Mouse (Mus musculus): ENCODE results near the gene Lmx1b. TPM values are rescaled to one million over a fixed set of nuclear protein-coding genes. Genes with fewer than 3 reads are reported as not detected.
A peak's percentile ranks its signal among the peaks of the same experiment; 100 is the strongest.

Lmx1b gene
- polyA plus RNA-seq, 1 experiment from 2014 or later = 11.0 TPM

- Histone ChIP-seq H3K4me3 (no peak overlapping the region), H3K27me3 (ENCODE audit: low read depth, poor library complexity, severe bottlenecking) (peaks cover 5% of the 10 kb centered on the region; the same call in 1 of the 2 replicates), H3K4me1 (peaks cover 31% of the 10 kb centered on the region), H3K36me3 (no peaks in the 10 kb centered on the region), H3K27ac (peak overlapping the region; percentile 4; the same call in 1 of the 2 replicates), H3K9me3 (replicated peaks) (no peaks in the 10 kb centered on the region)
- DNase-seq (ENCODE audit: low spot score) = no peak
- 77% methylated on average over 4 of the region's 4 CpGs for WGBS
Measured at GRCm38 (mm10) chr2:33664661-33665060, 24.4 kb upstream of the Lmx1b start.

GRCm38 (mm10) chr2:33659288-33659629 is 18.9 kb upstream of the Lmx1b start:
- WGBS = 7% methylated on average over 7 of the region's 7 CpGs
- no peaks in the 10 kb centered on the region for H3K36me3 ChIP-seq
- peak overlapping the region; percentile 73 for H3K27ac ChIP-seq
- H3K27me3 ChIP-seq (ENCODE audit: low read depth, poor library complexity, severe bottlenecking) = no peaks in the 10 kb centered on the region
- H3K4me3 ChIP-seq = peak overlapping the region; percentile 39
- no peak for DNase-seq (ENCODE audit: low spot score)
- H3K9me3 ChIP-seq (replicated peaks) = no peaks in the 10 kb centered on the region
- peaks cover 18% of the 10 kb centered on the region for H3K4me1 ChIP-seq

DNA sequence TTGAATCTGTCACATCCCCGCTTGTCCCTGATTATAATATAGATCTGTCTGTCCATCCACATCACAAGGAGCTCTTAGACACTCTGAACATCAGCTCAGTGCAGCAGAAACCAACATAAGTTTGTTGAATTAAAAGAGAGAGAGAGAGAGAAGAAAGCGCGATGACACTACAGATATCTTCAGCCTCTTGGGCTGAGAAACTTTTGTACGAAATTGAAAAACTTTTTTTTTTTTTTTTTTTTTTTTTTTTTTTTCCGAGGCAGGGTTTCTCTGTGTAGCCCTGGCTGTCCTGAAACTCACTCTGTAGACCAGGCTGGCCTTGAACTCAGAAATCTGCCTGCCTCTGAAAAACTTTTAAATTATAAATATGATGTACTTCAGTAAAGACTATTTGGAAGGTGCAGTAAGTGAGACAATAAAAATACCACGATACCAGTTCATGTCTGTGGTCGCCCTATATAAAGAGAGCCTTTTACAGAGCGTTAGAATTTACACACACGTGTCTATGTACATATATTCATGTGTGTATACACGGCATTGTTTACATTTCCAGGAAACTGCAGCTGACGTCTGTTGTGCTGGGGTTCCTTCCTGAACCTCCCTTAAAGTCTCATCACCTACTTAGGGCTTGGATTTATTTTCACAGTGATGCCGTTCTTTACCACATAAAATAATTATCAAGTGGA is 18.4 kb upstream of the Lmx1b start:
- Histone ChIP-seq H3K9me3 (replicated peaks) (no peaks in the 10 kb centered on the region), H3K27ac (peak overlapping the region; percentile 73), H3K36me3 (no peaks in the 10 kb centered on the region), H3K4me3 (peak overlapping the region; percentile 39), H3K4me1 (peaks cover 18% of the 10 kb centered on the region), H3K27me3 (ENCODE audit: low read depth, poor library complexity, severe bottlenecking) (no peaks in the 10 kb centered on the region)
- no peak for DNase-seq (ENCODE audit: low spot score)
- WGBS = 53% methylated on average over 12 of the region's 12 CpGs

GRCm38 (mm10) chr2:33652517-33653198 is 12.3 kb upstream of the Lmx1b start:
- Histone ChIP-seq H3K27ac (no peak overlapping the region), H3K27me3 (ENCODE audit: low read depth, poor library complexity, severe bottlenecking) (peaks cover 4% of the 10 kb centered on the region), H3K9me3 (replicated peaks) (no peaks in the 10 kb centered on the region), H3K4me3 (no peak overlapping the region), H3K36me3 (peaks cover 7% of the 10 kb centered on the region), H3K4me1 (peaks cover 36% of the 10 kb centered on the region)
- DNase-seq (ENCODE audit: low spot score) = no peak
- 77% methylated on average over 22 of the region's 22 CpGs for WGBS

GRCm38 (mm10) chr2:33649371-33649770 is 9.1 kb upstream of the Lmx1b start:
- peaks cover 60% of the 10 kb centered on the region for H3K4me1 ChIP-seq

DNA sequence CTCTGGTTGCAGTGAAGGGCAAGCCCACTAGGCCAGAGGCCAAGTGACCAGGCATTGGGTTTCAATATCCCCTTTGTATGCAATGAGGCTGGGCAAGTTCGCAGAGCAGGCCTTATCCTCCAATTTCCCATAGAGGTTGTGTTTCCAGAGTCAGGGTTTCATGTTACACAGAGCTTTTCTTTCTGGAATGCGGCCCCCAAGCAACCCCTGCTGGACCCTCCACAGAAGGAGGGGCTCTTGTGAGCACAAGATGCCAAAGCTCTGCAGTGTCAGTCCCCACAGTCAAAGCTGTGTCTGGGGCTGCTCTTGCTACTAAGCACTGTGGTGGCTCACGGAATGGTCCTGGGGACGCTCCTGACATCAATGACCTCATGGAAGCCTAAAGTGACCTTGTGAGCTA is 8.6 kb upstream of the Lmx1b start:
- Histone ChIP-seq H3K27ac (peak overlapping the region; percentile 93), H3K4me3 (peak overlapping the region; percentile 23), H3K36me3 (peaks cover 27% of the 10 kb centered on the region), H3K9me3 (replicated peaks) (no peaks in the 10 kb centered on the region), H3K27me3 (ENCODE audit: low read depth, poor library complexity, severe bottlenecking) (peaks cover 42% of the 10 kb centered on the region), H3K4me1 (peaks cover 65% of the 10 kb centered on the region)
- peak; percentile 67 for DNase-seq (ENCODE audit: low spot score)
- 14% methylated on average over 4 of the region's 4 CpGs for WGBS

More at GRCm38 (mm10) chr2:33649371-33649770, 9.1 kb upstream of the Lmx1b start:
- Histone ChIP-seq H3K4me3 (peak overlapping the region; percentile 23), H3K27me3 (ENCODE audit: low read depth, poor library complexity, severe bottlenecking) (peaks cover 37% of the 10 kb centered on the region), H3K36me3 (peaks cover 22% of the 10 kb centered on the region), H3K27ac (peak overlapping the region; percentile 93), H3K9me3 (replicated peaks) (no peaks in the 10 kb centered on the region)
- DNase-seq (ENCODE audit: low spot score) = no peak
- 41% methylated on average over 3 of the region's 3 CpGs for WGBS

GRCm38 (mm10) chr2:33646283-33646550 is 5.9 kb upstream of the Lmx1b start:
- peaks cover 35% of the 10 kb centered on the region for H3K36me3 ChIP-seq
- 1% methylated on average over 3 of the region's 3 CpGs for WGBS
- H3K4me1 ChIP-seq = peaks cover 89% of the 10 kb centered on the region
- H3K4me3 ChIP-seq = peak overlapping the region; percentile 79
- DNase-seq (ENCODE audit: low spot score) = peak; percentile 51
- no peaks in the 10 kb centered on the region for H3K9me3 ChIP-seq (replicated peaks)
- H3K27me3 ChIP-seq (ENCODE audit: low read depth, poor library complexity, severe bottlenecking) = peaks cover 67% of the 10 kb centered on the region
- peak overlapping the region; percentile 93 for H3K27ac ChIP-seq

DNA sequence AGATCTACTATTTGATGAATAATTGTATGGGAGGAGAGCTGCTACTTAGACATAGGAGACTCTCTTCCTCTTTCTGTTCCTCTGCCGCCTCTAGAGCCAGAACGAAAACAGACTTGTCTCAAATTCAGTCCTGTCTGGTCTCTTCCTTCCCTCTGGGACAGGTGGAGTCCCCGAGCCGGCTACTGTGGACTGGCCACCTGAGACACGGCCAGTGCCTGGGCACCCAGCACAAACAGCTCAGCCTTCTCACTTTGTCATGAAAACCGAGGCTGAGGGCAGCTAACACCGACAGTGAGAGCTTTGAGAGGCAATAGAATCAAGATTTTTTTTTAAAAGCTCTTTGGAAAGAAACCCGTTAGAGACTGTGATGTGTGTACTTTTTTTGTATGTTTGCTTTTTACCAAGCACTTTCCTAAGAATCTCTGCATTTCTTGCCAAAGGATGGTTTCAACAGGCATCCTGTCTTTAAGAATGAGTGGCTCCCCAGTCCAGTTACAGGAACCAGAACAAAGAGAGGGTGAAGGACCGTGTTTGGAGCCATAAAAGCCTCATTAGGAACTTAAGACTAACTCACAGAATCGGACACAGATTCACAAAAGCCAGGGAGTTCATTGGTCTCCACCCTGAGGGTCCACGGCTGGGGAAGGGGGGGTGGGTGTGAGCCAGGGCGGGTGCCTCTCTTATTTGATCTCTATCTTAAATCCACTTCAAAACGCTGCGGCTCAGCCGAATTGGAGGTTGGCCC is 5.4 kb upstream of the Lmx1b start:
- no peaks in the 10 kb centered on the region for H3K9me3 ChIP-seq (replicated peaks)
- peak overlapping the region; percentile 79 for H3K4me3 ChIP-seq
- H3K36me3 ChIP-seq = peaks cover 35% of the 10 kb centered on the region
- WGBS = 1% methylated on average over 15 of the region's 15 CpGs
- peak overlapping the region; percentile 93 for H3K27ac ChIP-seq
- peak; percentile 58 for DNase-seq (ENCODE audit: low spot score)
- H3K27me3 ChIP-seq (ENCODE audit: low read depth, poor library complexity, severe bottlenecking) = peaks cover 72% of the 10 kb centered on the region
- H3K4me1 ChIP-seq = peaks cover 93% of the 10 kb centered on the region

DNA sequence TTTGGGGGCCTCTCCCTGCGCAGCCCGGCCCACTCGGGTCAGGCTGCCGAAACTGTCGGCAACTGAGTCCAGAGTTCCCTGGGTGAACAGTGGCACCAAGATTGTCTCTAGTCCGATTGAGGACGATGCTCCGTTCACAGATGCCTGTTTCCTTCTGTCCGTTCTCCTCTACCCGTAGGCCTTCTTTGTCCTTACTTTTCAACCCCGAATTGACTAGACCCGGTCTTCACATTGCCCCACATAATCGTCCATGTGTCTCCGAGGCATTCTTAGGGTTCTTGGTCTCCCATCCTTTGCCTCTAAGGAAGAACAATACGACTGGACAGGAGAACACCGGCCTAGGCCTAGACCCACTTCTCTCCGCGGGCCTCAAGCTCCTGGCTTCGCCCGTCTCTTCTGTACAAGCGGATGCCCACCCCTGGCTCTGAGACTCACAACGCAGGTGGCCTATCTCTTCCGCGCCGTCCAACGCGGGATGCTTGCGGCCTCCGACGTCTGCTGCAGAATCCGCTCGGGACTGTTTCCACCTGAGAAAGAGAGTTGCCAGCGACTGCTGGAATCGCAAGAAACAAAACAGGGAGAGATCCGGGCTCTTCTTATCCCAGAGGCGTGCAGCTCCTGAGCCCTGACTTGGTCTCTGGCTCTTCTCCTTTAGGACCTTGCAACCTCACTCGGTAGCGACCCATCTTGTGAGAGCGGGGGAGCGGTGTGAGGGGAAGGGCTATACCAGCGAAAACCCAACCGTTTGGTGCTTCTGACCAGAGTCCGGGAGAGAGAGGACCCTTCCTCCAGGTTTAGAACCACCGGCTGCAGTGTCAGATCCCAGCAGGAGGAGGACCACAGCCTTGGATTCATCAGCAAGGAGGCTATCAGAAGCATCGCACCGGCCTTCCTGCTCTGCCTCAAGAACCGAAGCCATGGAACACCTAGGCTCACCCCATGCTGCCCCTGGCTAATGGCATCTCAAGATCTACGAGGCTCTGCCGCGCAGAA is 3.7 kb upstream of the Lmx1b start:
- 5% methylated on average over 50 of the region's 50 CpGs for WGBS
- H3K27ac ChIP-seq = peak overlapping the region; percentile 93
- peaks cover 94% of the 10 kb centered on the region for H3K4me1 ChIP-seq
- DNase-seq (ENCODE audit: low spot score) = peak; percentile 71
- H3K4me3 ChIP-seq = peak overlapping the region; percentile 79
- H3K9me3 ChIP-seq (replicated peaks) = no peaks in the 10 kb centered on the region
- H3K36me3 ChIP-seq = peaks cover 37% of the 10 kb centered on the region
- peaks cover 88% of the 10 kb centered on the region for H3K27me3 ChIP-seq (ENCODE audit: low read depth, poor library complexity, severe bottlenecking)

- Histone ChIP-seq H3K4me1 (peaks cover 90% of the 10 kb centered on the region), H3K4me3 (peak overlapping the region; percentile 79), H3K27ac (peak overlapping the region; percentile 93), H3K27me3 (ENCODE audit: low read depth, poor library complexity, severe bottlenecking) (peaks cover 98% of the 10 kb centered on the region), H3K36me3 (peaks cover 45% of the 10 kb centered on the region), H3K9me3 (replicated peaks) (no peaks in the 10 kb centered on the region)
- 1% methylated on average over 42 of the region's 42 CpGs for WGBS
- peak; percentile 95 for DNase-seq (ENCODE audit: low spot score)
Measured at GRCm38 (mm10) chr2:33642650-33643458, 2.5 kb upstream of the Lmx1b start.

DNA sequence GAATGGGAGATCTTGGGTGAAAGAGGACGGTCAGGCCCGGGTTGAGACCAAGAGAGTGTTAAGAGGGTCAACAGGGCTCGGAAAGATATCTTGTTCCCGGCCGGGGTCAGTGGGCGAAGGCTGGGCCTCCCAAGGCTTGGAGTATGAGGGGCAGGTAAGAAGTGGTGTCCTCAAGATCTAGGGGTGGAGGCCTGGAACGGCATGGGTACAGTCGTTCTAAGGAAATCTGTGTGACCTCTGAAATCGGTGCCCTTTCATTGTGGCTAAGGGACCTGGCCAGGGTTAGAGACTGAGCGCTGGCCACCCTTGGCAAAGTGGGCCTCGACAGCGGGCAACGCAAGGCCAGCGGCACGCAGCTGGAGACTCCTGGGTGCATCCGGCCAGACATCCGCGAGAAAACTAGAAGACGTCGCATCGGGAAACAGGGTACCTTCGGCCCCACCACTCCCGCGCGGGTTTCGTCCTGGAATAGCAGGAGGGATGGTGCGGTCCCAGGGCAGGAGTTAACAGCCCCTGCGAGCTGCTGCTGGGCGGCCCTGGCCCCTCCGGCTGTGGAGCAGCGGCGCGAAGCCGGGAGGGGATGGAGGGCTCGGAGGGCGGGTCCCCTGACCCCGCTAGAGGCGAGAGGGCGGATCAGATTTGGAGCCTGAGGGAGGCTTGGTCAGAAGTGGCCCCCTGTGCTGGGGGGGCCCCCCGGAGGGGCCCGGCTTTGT is 1.7 kb upstream of the Lmx1b start:
- H3K4me1 ChIP-seq = peaks cover 85% of the 10 kb centered on the region
- H3K27me3 ChIP-seq (ENCODE audit: low read depth, poor library complexity, severe bottlenecking) = peaks cover 98% of the 10 kb centered on the region
- H3K27ac ChIP-seq = peak overlapping the region; percentile 93
- no peaks in the 10 kb centered on the region for H3K9me3 ChIP-seq (replicated peaks)
- peak overlapping the region; percentile 79 for H3K4me3 ChIP-seq
- peak; percentile 81 for DNase-seq (ENCODE audit: low spot score)
- under 1% methylated on average over 41 of the region's 41 CpGs for WGBS
- peaks cover 40% of the 10 kb centered on the region for H3K36me3 ChIP-seq

All from limb, embryonic 10.5 days (tissue).